Mouse (Mus musculus) kidney, adult 2 months (tissue): ENCODE measurements around the gene Acly.

Source experiments
- CTCF ChIP-seq: fragments of 200-500 bp; conservative IDR thresholded peaks from 2 replicates; pipeline ENCODE4 v1.5.1; 2011; ENCODE audit warnings: low read depth, mild to moderate bottlenecking, control low read depth, low read length, moderate library complexity, mixed read lengths; ENCODE audit not compliant: insufficient read depth, insufficient read length
- POLR2A ChIP-seq: fragments of 200-500 bp; IDR thresholded peaks from one replicate; pipeline ENCODE4 v1.6.1; 2011; ENCODE audit warnings: low read depth, low read length, control low read depth

- no peak for TF ChIP-seq POLR2A
- no peak for TF ChIP-seq CTCF
These were observed 99.1 kb downstream of the Acly start for GRCm38 (mm10) chr11:100428612-100429199.
